Mouse (Mus musculus) lung, postnatal 10 days (tissue): Measurements from ENCODE around the gene Cog6.

Source experiments
- DNase-seq: peaks from one replicate; pipeline ENCODE4 v3.0.0; 2021

The Cog6 gene

GRCm38 (mm10) chr3:52960951-52961350 lies 56.1 kb downstream of the Cog6 start:
- no peak for DNase-seq

- DNase-seq: no peak
Observed at GRCm38 (mm10) chr3:52958444-52959120, 58.5 kb downstream of the Cog6 start.

GRCm38 (mm10) chr3:52957861-52958260 lies 59.2 kb downstream of the Cog6 start:
- no peak for DNase-seq

- no peak for DNase-seq
Observed at GRCm38 (mm10) chr3:52956236-52956635, 60.8 kb downstream of the Cog6 start.

- peak; percentile 84 for DNase-seq
Observed at GRCm38 (mm10) chr3:52955481-52956019, 61.5 kb downstream of the Cog6 start.

GRCm38 (mm10) chr3:52954656-52955055 lies 62.4 kb downstream of the Cog6 start:
- peak; percentile 54 for DNase-seq

- no peak for DNase-seq
Observed at GRCm38 (mm10) chr3:52953831-52954230, 63.2 kb downstream of the Cog6 start.

GRCm38 (mm10) chr3:52948824-52949223 lies 68.2 kb downstream of the Cog6 start:
- DNase-seq: no peak

- DNase-seq: no peak
Observed at GRCm38 (mm10) chr3:52947444-52947843, 69.6 kb downstream of the Cog6 start.

- peak; percentile 69 for DNase-seq
Observed at GRCm38 (mm10) chr3:52940832-52941468, 76.1 kb downstream of the Cog6 start.

- DNase-seq: peak; percentile 68
Observed at GRCm38 (mm10) chr3:52938398-52938797, 78.6 kb downstream of the Cog6 start.

GRCm38 (mm10) chr3:52937739-52938306 lies 79.2 kb downstream of the Cog6 start:
- DNase-seq: peak; percentile 32

- DNase-seq: no peak
Observed at GRCm38 (mm10) chr3:52931956-52932355, 85.1 kb downstream of the Cog6 start.
